Mouse (Mus musculus) CD4-positive, CD25-positive, alpha-beta regulatory T cell, adult 2 months (primary cell): Measurements from ENCODE around the gene Olfr1242.

Experiments
- DNase-seq: peaks from one replicate; pipeline ENCODE4 v3.0.0-alpha.2; 2012; ENCODE audit warnings: low read depth, low spot score

Gene Olfr1242

DNA sequence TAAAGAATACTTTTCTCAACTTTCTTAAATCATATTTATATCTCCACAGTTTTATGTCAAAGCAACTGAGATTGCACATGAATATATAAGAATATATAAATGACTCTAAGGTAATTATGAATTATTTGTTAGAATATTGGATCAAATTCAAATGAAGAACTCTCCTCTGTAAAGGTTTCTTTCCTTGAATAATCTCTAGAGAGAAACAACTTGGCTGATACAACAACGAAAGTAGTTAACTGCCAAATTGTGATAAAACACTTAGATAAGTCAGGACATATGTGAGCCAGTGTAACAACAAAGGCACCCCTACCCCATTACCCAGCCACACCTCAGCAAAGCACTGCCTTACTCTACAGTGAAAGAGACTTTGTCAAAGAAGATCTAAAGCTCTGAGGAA, at the start of gene Olfr1242:
Gene Olfr1242, minus strand, starts transcription at position 101 of the 400 bp plus-strand sequence.
- DNase-seq: no peak

DNA sequence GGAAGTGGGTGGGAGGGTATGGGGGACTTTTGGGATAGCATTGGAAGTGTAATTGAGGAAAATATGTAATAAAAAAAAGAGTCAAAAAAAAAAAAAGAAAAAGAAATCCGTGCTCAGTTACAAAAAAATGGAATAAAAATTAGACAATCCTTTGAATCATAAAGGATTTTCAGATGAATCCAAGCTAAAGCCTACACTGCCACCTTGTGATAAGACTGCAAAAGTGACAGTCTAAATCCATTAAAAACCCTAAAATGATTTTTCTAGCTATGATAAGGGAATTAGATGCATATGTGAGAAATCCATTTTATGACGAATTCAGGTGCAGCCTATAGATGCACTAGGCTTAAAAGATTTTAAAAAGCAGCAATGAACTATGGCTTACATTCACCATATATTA, 46.4 kb upstream of the Olfr1242 start:
- DNase-seq: no peak

DNA sequence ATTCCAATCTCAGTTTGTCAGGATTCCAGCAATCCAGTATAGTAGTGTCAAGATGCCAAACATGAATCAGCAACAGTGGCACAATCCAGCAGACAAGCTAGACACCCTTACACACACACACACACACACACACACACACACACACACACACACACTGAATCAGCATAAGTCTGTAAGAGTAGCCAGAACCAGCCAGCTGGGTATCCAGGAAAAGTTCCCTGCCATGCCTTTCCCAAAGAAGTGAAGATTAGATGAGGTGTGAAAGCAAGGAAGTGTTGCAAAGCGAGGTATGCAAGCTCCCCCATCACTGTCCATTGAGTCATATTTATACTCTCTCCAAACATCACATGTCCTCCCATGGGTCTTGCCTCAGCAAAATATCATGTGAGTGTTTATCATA, 41.8 kb upstream of the Olfr1242 start:
- DNase-seq: no peak

DNA sequence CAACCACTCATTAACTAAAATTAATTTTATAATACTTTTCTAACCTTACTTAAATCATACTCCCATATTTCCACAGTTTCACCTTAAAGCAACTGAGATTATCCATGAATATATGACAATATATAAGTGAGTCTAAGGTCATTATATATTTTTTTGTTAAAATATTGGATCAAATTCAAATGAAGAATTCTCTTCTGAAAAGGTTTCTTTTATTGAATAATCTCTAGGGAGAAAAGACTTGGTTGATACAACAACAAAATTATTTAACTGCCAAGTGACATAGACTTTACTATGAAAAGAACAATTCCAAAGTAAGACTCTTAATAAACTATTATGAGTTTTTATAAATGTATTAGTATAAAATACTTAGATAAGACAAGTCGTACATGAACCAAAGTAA, 33.3 kb upstream of the Olfr1242 start, which contains the start of gene Olfr1243:
Gene Olfr1243, minus strand, starts transcription at position 101 of the 400 bp plus-strand sequence.
- no peak for DNase-seq

DNA sequence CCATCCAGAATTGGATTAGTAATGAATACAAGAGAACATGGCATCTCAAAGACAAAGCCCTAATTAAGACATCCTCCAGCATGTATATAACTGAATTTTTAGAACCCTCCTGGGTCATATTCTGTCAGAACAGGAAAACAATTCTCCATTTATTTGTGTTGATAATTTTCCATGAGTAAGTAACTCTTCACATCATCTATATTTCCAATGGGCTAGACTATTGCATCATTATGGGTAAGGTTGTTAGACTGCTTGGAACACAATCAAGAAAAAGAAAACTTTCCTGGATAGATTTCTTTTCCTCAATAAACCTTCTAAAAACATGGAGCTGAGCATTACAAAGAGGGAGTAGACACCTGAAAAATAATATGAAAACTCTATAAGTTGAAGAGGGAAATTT, 11.1 kb downstream of the Olfr1242 start, which contains the start of gene Olfr1241:
Gene Olfr1241, minus strand, starts transcription at position 101 of the 400 bp plus-strand sequence.
- no peak for DNase-seq

DNA sequence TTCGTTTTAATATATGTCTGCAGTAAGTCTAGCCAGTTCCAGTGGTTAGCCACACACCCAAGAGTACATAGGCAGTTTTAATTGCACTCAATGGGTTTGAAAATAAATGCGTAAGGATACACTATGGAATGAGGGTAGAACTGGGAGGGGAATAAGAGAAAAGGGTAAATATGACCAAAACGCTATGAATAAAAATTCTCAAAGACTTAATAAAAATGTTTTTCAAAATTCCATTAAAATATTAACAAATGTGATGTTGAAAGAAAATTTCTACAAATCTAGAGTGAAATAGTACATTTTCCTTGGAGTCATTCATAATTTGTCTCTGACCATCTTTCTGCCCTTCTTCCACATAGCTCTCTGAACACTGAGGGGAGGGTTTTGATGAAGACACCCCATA, 55.2 kb downstream of the Olfr1242 start, which contains the start of gene Olfr1240:
Gene Olfr1240, minus strand, starts transcription at position 101 of the 400 bp plus-strand sequence.
- no peak for DNase-seq
